Mouse (Mus musculus) left cerebral cortex, postnatal 25 days (tissue): Measurements from ENCODE around the gene Gsap. TPM values are rescaled to one million over a fixed set of nuclear protein-coding genes. Genes with fewer than 3 reads are reported as not detected.
"Not testable (repeated sequence)": the region's sequence is repeated elsewhere in the genome, so short reads cannot be mapped to it uniquely, and the experiment has no call there.

Experiments
- DNase-seq, 2 experiments: peaks; one replicate each; pipeline ENCODE4 v3.0.0; 2022; ENCODE audit warnings: low spot score in 2 of 2, mixed read lengths in 1 of 2
- intact Hi-C: fragments of 180-260 bp; cut with DNase I; formaldehyde crosslinking; loops from one replicate; pipeline ENCODE4 v1.15.1; 2025
- total RNA-seq, 2 experiments: library from RNA; stranded (reverse); gene quantifications; 2 replicates each; pipeline ENCODE4 v1.2.3; 2021

The Gsap gene
- total RNA-seq, 2 experiments from 2014 or later: 3.6 to 4.4 TPM

- intact Hi-C loops: no loop called here
- DNase-seq: no peak
These were observed 68.9 kb downstream of the Gsap start for GRCm38 (mm10) chr5:21254731-21255525.

- no peak for DNase-seq
- intact Hi-C loops: no loop called here
These were observed 69.6 kb downstream of the Gsap start for GRCm38 (mm10) chr5:21255551-21256132.

- DNase-seq: no peak
- intact Hi-C loops: no loop called here
These were observed 71.1 kb downstream of the Gsap start for GRCm38 (mm10) chr5:21257126-21257525.

GRCm38 (mm10) chr5:21257806-21258205, 71.8 kb downstream of the Gsap start:
- DNase-seq: no peak
- intact Hi-C loops: no loop called here

GRCm38 (mm10) chr5:21260746-21261145, 74.7 kb downstream of the Gsap start:
- intact Hi-C loops: loop anchor here (5.0 to 10.0 kb wide), 2 partner anchors 382 to 474 kb away; partner anchors contain the start of gene Pmpcb

GRCm38 (mm10) chr5:21261202-21261844, 75.3 kb downstream of the Gsap start:
- DNase-seq: no peak
- intact Hi-C loops: loop anchor here (5.0 to 10.0 kb wide), 2 partner anchors 381 to 473 kb away; partner anchors contain the start of gene Pmpcb

More at GRCm38 (mm10) chr5:21260746-21261145, 74.7 kb downstream of the Gsap start:
- no peak for DNase-seq

- DNase-seq: peak in 1 of 2 experiments; percentile 24
- intact Hi-C loops: loop anchor here (2.0 to 10.0 kb wide), 3 partner anchors 323 to 471 kb away; partner anchors contain the start of gene Pmpcb
These were observed 77.4 kb downstream of the Gsap start for GRCm38 (mm10) chr5:21263202-21264055.

- intact Hi-C loops: loop anchor here (1.0 to 10.0 kb wide), 4 partner anchors 156 to 470 kb away; partner anchors contain the start of gene Pmpcb
These were observed 78.4 kb downstream of the Gsap start for GRCm38 (mm10) chr5:21264352-21265021.

GRCm38 (mm10) chr5:21265049-21265448, 79.0 kb downstream of the Gsap start:
- intact Hi-C loops: loop anchor here (1.0 to 10.0 kb wide), 3 partner anchors 155 to 470 kb away; partner anchors contain the start of gene Pmpcb
- DNase-seq: peak; percentile 86 to 89

More at GRCm38 (mm10) chr5:21264352-21265021, 78.4 kb downstream of the Gsap start:
- no peak for DNase-seq

- intact Hi-C loops: loop anchor here (10.0 kb wide), 1 partner anchor 468 kb away; the partner anchor contains the start of gene Pmpcb
- no peak for DNase-seq
These were observed 81.0 kb downstream of the Gsap start for GRCm38 (mm10) chr5:21267090-21267489.

- no peak for DNase-seq
- intact Hi-C loops: loop anchor here (10.0 kb wide), 1 partner anchor 465 kb away; the partner anchor contains the start of gene Pmpcb
These were observed 83.4 kb downstream of the Gsap start for GRCm38 (mm10) chr5:21269446-21269845.

GRCm38 (mm10) chr5:21270756-21271155, 84.7 kb downstream of the Gsap start:
- DNase-seq: no peak
- intact Hi-C loops: no loop called here

GRCm38 (mm10) chr5:21271386-21272354, 85.6 kb downstream of the Gsap start:
- intact Hi-C loops: no loop called here
- DNase-seq: no peak

- intact Hi-C loops: loop anchor here (5.0 kb wide), 1 partner anchor 365 kb away; no protein-coding TSS in a partner anchor
These were observed 91.6 kb downstream of the Gsap start for GRCm38 (mm10) chr5:21277685-21278084.

GRCm38 (mm10) chr5:21283356-21284062, 97.5 kb downstream of the Gsap start:
- intact Hi-C loops: no loop called here
- DNase-seq: peak in 1 of 2 experiments; percentile 7

More at GRCm38 (mm10) chr5:21277685-21278084, 91.6 kb downstream of the Gsap start:
- not testable (repeated sequence) for DNase-seq

- DNase-seq: no peak
- intact Hi-C loops: no loop called here
These were observed 102.8 kb downstream of the Gsap start for GRCm38 (mm10) chr5:21288658-21289435.
